Mouse (Mus musculus): ENCODE results near the gene Gas6.

DNA sequence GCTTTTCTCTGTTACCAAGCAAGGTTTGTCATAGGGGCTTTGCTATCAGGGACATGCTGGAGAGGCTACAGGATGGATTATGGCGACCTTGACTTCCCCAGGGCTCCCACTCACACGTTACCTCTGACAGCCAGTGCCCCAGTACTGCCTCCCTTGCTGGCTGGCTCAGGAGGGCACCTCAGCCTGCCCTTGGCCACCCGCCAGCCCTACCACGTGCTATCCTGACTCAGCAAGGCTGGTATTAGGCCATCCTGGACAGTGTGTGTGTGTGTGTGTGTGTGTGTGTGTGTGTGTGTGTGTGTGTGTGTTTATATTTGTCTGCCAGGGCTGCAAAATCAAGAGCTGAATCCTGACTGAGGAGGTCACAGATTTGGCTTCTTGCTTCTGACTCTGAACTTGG lies 12.6 kb upstream of the Gas6 start:
- no peak for TF ChIP-seq CTCF (IDR thresholded peaks at IDR 0.05)
- peak; percentile 38; the same call in 1 of the 2 replicates for TF ChIP-seq EP300 (IDR thresholded peaks at IDR 0.05)
